Mouse (Mus musculus) mouse embryonic stem cell (cell line): Measurements from ENCODE around the gene Ppargc1a.

ENCODE experiments used
- in situ Hi-C, 2 experiments: fragments of 300-500 bp; cut with MboI; formaldehyde crosslinking; loops; 1 replicate in 1 of 2; 3 replicates in 1 of 2; pipeline ENCODE4 v1.14.3; 2019 to 2020; ENCODE audit warnings: low sequenced_read_pairs in 2 of 2, low pct_unique_long_range_greater_than_20kb in 1 of 2, mixed read lengths in 1 of 2; ENCODE audit not compliant: unreplicated experiment in 1 of 2

The Ppargc1a gene

GRCm38 (mm10) chr5:51567659-51568058 lies at the start of gene Ppargc1a:
TSS of gene Ppargc1a (minus strand) at chr5:51567726.
- in situ Hi-C loops, result no loop called here

GRCm38 (mm10) chr5:51616877-51617276 lies 49.4 kb upstream of the Ppargc1a start:
- in situ Hi-C loops, result no loop called here

GRCm38 (mm10) chr5:51612049-51612448 lies 44.5 kb upstream of the Ppargc1a start:
- in situ Hi-C loops, result no loop called here

- in situ Hi-C loops, result no loop called here
Observed at GRCm38 (mm10) chr5:51607686-51608480, 40.4 kb upstream of the Ppargc1a start.

GRCm38 (mm10) chr5:51599549-51599948 lies 32.0 kb upstream of the Ppargc1a start:
- in situ Hi-C loops, result no loop called here

- in situ Hi-C loops, result no loop called here
Observed at GRCm38 (mm10) chr5:51595644-51596043, 28.1 kb upstream of the Ppargc1a start.

- in situ Hi-C loops, result no loop called here
Observed at GRCm38 (mm10) chr5:51592206-51592605, 24.7 kb upstream of the Ppargc1a start.

GRCm38 (mm10) chr5:51591537-51592154 lies 24.1 kb upstream of the Ppargc1a start:
- in situ Hi-C loops, result no loop called here

GRCm38 (mm10) chr5:51586187-51586586 lies 18.7 kb upstream of the Ppargc1a start:
- in situ Hi-C loops, result no loop called here

- in situ Hi-C loops, result no loop called here
Observed at GRCm38 (mm10) chr5:51584987-51585386, 17.5 kb upstream of the Ppargc1a start.

- in situ Hi-C loops, result no loop called here
Observed at GRCm38 (mm10) chr5:51584186-51584585, 16.7 kb upstream of the Ppargc1a start.

GRCm38 (mm10) chr5:51583632-51584031 lies 16.1 kb upstream of the Ppargc1a start:
- in situ Hi-C loops, result no loop called here

GRCm38 (mm10) chr5:51583030-51583429 lies 15.5 kb upstream of the Ppargc1a start:
- in situ Hi-C loops, result no loop called here

GRCm38 (mm10) chr5:51582618-51583017 lies 15.1 kb upstream of the Ppargc1a start:
- in situ Hi-C loops, result no loop called here

- in situ Hi-C loops, result no loop called here
Observed at GRCm38 (mm10) chr5:51577594-51577993, 10.1 kb upstream of the Ppargc1a start.

GRCm38 (mm10) chr5:51573770-51574169 lies 6.2 kb upstream of the Ppargc1a start:
- in situ Hi-C loops, result no loop called here

GRCm38 (mm10) chr5:51568198-51568690 lies 718 bp upstream of the Ppargc1a start:
- in situ Hi-C loops, result no loop called here

GRCm38 (mm10) chr5:51565672-51566071 lies 1.9 kb downstream of the Ppargc1a start:
- in situ Hi-C loops, result no loop called here

GRCm38 (mm10) chr5:51565038-51565437 lies 2.5 kb downstream of the Ppargc1a start:
- in situ Hi-C loops, result no loop called here

- in situ Hi-C loops, result no loop called here
Observed at GRCm38 (mm10) chr5:51563574-51563973, 4.0 kb downstream of the Ppargc1a start.
